Mouse (Mus musculus): ENCODE measurements around the gene Cplx3. TPM values are rescaled to one million over a fixed set of nuclear protein-coding genes. Genes with fewer than 3 reads are reported as not detected.

The Cplx3 gene
- polyA plus RNA-seq, 1 experiment from 2014 or later, result not detected

GRCm38 (mm10) chr9:57590726-57591125 lies 15.4 kb downstream of the Cplx3 start:
- WGBS (ENCODE audit: insufficient replicate concordance), result 51% methylated on average over 5 of the region's 5 CpGs
- no peaks in the 10 kb centered on the region for H3K27me3 ChIP-seq (ENCODE audit: insufficient read depth, low read length)
- H3K27ac ChIP-seq (ENCODE audit: low read depth), result no peak overlapping the region
- peaks cover 12% of the 10 kb centered on the region for H3K4me1 ChIP-seq (ENCODE audit: insufficient read depth)
- H3K9me3 ChIP-seq (ENCODE audit: low read length), result no peaks in the 10 kb centered on the region
- H3K9ac ChIP-seq (replicated peaks), result no peak overlapping the region
- peak; percentile 47 for TF ChIP-seq CTCF (IDR thresholded peaks at IDR 0.05; ENCODE audit: low read depth)
- TF ChIP-seq EP300 (IDR thresholded peaks at IDR 0.05; ENCODE audit: low read depth), result no peak
- H3K4me2 ChIP-seq (ENCODE audit: low read depth, low read length), result no peak overlapping the region
- DNase-seq (no peak), ATAC-seq (no peak)
- H3K36me3 ChIP-seq (replicated peaks; ENCODE audit: insufficient read depth, low read length), result peaks cover 37% of the 10 kb centered on the region
- no peak overlapping the region for H3K4me3 ChIP-seq (ENCODE audit: low read depth, low read length)

DNA sequence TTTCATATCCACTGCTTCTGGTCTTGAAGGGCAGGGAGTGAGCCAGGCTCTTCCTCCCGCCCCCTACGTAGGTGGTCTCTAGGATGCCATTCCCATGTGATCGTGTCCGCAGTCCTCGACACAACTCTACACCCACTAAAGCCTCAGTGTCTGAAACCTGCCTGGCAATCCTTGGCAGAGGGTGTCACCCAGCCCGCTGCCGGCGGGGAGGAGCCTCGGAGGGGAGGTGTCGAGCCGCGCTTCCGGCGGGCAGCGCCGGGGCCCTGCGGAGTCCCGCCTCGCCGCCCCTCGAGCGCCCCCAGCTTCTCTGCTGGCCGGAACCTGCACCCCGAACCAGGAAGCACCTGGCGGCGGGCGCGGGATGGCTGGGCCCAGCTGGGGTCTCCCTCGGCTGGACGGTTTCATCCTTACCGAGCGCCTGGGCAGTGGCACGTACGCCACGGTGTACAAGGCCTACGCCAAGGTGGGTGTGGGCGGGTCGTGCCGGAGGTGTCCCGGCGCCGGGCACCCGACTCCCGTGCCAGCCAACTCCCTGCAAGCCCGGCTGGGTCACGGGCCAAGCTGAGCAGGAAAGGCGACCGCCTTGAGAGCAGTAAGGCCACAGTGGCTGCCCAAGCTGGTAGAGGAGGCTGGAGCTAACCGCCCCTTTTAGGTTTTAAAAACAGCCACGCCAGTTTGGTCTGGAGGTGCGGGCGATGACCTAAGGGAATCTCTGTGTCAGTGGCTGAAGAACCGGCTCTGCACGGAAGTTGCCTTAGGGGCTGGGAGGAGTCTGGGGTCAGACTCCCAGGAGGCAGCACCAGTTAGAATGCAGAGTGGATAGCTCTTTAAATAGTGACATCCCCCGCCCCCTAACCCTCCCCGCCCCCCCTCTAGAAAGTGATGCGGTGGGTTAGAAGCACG lies 16.6 kb downstream of the Cplx3 start, which contains the start of gene Ulk3:
TSS of gene Ulk3 (plus strand) at position 229 of the 903 bp plus-strand sequence.
- peaks cover 12% of the 10 kb centered on the region for H3K4me1 ChIP-seq (ENCODE audit: insufficient read depth)
- H3K27ac ChIP-seq (ENCODE audit: low read depth), result peak within 1 kb of the TSS; percentile 85
- WGBS (ENCODE audit: insufficient replicate concordance), result under 1% methylated on average over 58 of the region's 58 CpGs
- DNase-seq (peak; percentile 85), ATAC-seq (peak; percentile 84)
- TF ChIP-seq EP300 (IDR thresholded peaks at IDR 0.05; ENCODE audit: low read depth) (no peak), CTCF (IDR thresholded peaks at IDR 0.05; ENCODE audit: low read depth) (peak; percentile 41)
- peak within 1 kb of the TSS; percentile 72 for H3K4me3 ChIP-seq (ENCODE audit: low read depth, low read length)
- H3K27me3 ChIP-seq (ENCODE audit: insufficient read depth, low read length), result no peaks in the 10 kb centered on the region
- peak within 1 kb of the TSS; percentile 96 for H3K4me2 ChIP-seq (ENCODE audit: low read depth, low read length)
- no peaks in the 10 kb centered on the region for H3K9me3 ChIP-seq (ENCODE audit: low read length)
- peak within 1 kb of the TSS; percentile 70 for H3K9ac ChIP-seq (replicated peaks)
- peaks cover 33% of the 10 kb centered on the region for H3K36me3 ChIP-seq (replicated peaks; ENCODE audit: insufficient read depth, low read length)

GRCm38 (mm10) chr9:57584991-57585390 lies 21.1 kb downstream of the Cplx3 start:
- H3K9me3 ChIP-seq (ENCODE audit: low read length), result no peaks in the 10 kb centered on the region
- no peak overlapping the region for H3K4me3 ChIP-seq (ENCODE audit: low read depth, low read length)
- H3K27ac ChIP-seq (ENCODE audit: low read depth), result no peak overlapping the region
- 77% methylated on average over 3 of the region's 3 CpGs for WGBS (ENCODE audit: insufficient replicate concordance)
- peaks cover 8% of the 10 kb centered on the region for H3K4me1 ChIP-seq (ENCODE audit: insufficient read depth)
- TF ChIP-seq CTCF (IDR thresholded peaks at IDR 0.05; ENCODE audit: low read depth) (no peak), EP300 (IDR thresholded peaks at IDR 0.05; ENCODE audit: low read depth) (no peak)
- no peak for DNase-seq
- H3K27me3 ChIP-seq (ENCODE audit: insufficient read depth, low read length), result no peaks in the 10 kb centered on the region
- peaks cover 65% of the 10 kb centered on the region for H3K36me3 ChIP-seq (replicated peaks; ENCODE audit: insufficient read depth, low read length)
- ATAC-seq, result no peak
- H3K4me2 ChIP-seq (ENCODE audit: low read depth, low read length), result no peak overlapping the region
- no peak overlapping the region for H3K9ac ChIP-seq (replicated peaks)

GRCm38 (mm10) chr9:57577144-57577849 lies 28.8 kb downstream of the Cplx3 start:
- no peak overlapping the region for H3K27ac ChIP-seq (ENCODE audit: low read depth)

GRCm38 (mm10) chr9:57575577-57575976 lies 30.5 kb downstream of the Cplx3 start:
- WGBS (ENCODE audit: insufficient replicate concordance), result 71% methylated on average over 3 of the region's 3 CpGs
- H3K9me3 ChIP-seq (ENCODE audit: low read length), result no peaks in the 10 kb centered on the region
- no peak overlapping the region for H3K4me2 ChIP-seq (ENCODE audit: low read depth, low read length)
- no peak overlapping the region for H3K4me3 ChIP-seq (ENCODE audit: low read depth, low read length)
- no peak overlapping the region for H3K9ac ChIP-seq (replicated peaks)
- no peak overlapping the region for H3K27ac ChIP-seq (ENCODE audit: low read depth)
- peaks cover 32% of the 10 kb centered on the region for H3K36me3 ChIP-seq (replicated peaks; ENCODE audit: insufficient read depth, low read length)
- no peaks in the 10 kb centered on the region for H3K27me3 ChIP-seq (ENCODE audit: insufficient read depth, low read length)
- H3K4me1 ChIP-seq (ENCODE audit: insufficient read depth), result peaks cover 5% of the 10 kb centered on the region; the same call in 1 of the 2 replicates
- ATAC-seq (no peak), DNase-seq (no peak)
- peak; percentile 19; the same call in 1 of the 2 replicates for TF ChIP-seq EP300 (IDR thresholded peaks at IDR 0.05; ENCODE audit: low read depth)
- no peak for TF ChIP-seq CTCF (IDR thresholded peaks at IDR 0.05; ENCODE audit: low read depth)

More at GRCm38 (mm10) chr9:57577144-57577849, 28.8 kb downstream of the Cplx3 start:
- no peaks in the 10 kb centered on the region for H3K27me3 ChIP-seq (ENCODE audit: insufficient read depth, low read length)
- TF ChIP-seq CTCF (IDR thresholded peaks at IDR 0.05; ENCODE audit: low read depth) (no peak), EP300 (IDR thresholded peaks at IDR 0.05; ENCODE audit: low read depth) (peak; percentile 24; the same call in 1 of the 2 replicates)
- H3K4me2 ChIP-seq (ENCODE audit: low read depth, low read length), result no peak overlapping the region
- peak; percentile 79 for ATAC-seq
- peaks cover 47% of the 10 kb centered on the region for H3K36me3 ChIP-seq (replicated peaks; ENCODE audit: insufficient read depth, low read length)
- H3K9me3 ChIP-seq (ENCODE audit: low read length), result no peaks in the 10 kb centered on the region
- peaks cover 5% of the 10 kb centered on the region; the same call in 1 of the 2 replicates for H3K4me1 ChIP-seq (ENCODE audit: insufficient read depth)
- 39% methylated on average over 6 of the region's 6 CpGs for WGBS (ENCODE audit: insufficient replicate concordance)
- H3K4me3 ChIP-seq (ENCODE audit: low read depth, low read length), result no peak overlapping the region
- no peak overlapping the region for H3K9ac ChIP-seq (replicated peaks)
- no peak for DNase-seq

DNA sequence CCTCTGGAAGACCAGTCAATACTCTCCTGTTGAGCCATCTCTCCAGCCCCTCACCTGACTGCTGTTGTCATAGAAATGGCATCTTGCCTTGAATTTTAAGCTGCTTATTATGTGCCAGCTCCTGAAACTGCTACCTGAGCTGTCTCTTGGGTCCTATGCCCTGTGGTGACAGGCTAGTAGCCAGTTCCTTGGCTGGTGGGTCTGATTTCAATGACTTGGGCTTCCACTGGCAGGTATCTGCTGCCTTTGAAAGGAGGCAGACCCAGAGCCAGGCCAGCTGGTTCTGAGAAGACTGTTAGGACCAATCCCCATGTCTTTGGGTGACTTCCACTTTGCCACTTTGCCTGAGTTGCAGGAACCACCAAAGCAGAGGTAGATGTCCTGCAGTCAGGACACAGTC lies 31.7 kb downstream of the Cplx3 start:
- Histone ChIP-seq H3K4me3 (ENCODE audit: low read depth, low read length) (no peak overlapping the region), H3K9ac (replicated peaks) (no peak overlapping the region), H3K9me3 (ENCODE audit: low read length) (no peaks in the 10 kb centered on the region), H3K36me3 (replicated peaks; ENCODE audit: insufficient read depth, low read length) (peaks cover 27% of the 10 kb centered on the region), H3K27me3 (ENCODE audit: insufficient read depth, low read length) (no peaks in the 10 kb centered on the region), H3K4me2 (ENCODE audit: low read depth, low read length) (no peak overlapping the region), H3K4me1 (ENCODE audit: insufficient read depth) (peaks cover 5% of the 10 kb centered on the region; the same call in 1 of the 2 replicates), H3K27ac (ENCODE audit: low read depth) (no peak overlapping the region)
- DNase-seq (no peak), ATAC-seq (no peak)
- TF ChIP-seq EP300 (IDR thresholded peaks at IDR 0.05; ENCODE audit: low read depth), result no peak
- no peak for TF ChIP-seq CTCF (IDR thresholded peaks at IDR 0.05; ENCODE audit: low read depth)
